Mouse (Mus musculus) c-Kit-positive CD71-positive TER-119-negative erythroid progenitor cells, embryonic 14.5 days (primary cell): ENCODE measurements around the gene Msmo1.

Experiments used
- DNase-seq: peaks from one replicate; pipeline ENCODE4 v3.0.0-alpha.2; 2013; ENCODE audit warnings: low read depth

Msmo1 gene

DNA sequence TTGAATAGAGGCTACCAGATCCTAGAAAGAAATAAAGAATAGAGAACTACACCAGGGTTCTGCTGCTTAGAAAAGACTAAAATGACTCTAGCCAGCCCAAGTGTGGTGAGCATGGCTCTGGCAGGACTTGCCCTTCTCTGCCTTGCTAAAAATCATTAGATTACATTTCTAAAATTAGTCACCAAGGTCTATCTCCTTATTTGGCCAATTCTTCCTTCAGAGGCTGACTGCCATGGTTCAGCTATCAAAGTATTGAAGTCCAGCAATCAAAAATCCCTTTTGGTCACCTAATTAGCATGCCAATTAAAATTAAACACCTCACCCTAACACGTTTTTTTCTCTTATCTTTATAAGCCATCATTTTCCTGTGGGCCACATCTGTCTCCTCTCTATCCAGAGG, 22.0 kb downstream of the Msmo1 start:
- no peak for DNase-seq

GRCm38 (mm10) chr8:64707481-64707880, 26.1 kb downstream of the Msmo1 start:
- no peak for DNase-seq

DNA sequence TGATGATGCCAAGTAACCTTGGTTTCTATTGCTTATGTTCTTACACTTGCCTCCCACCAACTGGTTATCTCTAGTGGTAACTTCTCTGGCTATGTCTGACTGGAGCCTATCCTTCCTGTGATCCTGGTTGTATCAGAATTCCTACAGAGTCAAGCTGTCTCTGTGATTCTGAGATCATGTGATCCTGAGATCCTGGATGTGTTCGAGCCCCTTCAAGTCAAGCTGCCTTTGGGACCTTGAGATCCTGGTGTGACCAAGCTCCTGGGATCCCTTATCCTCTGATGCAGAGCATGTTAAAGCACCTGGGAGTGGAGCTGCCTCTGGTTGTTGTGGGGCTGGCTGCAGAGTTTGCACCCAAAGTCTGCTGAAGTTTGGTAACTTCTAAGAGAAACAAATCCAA, 30.4 kb downstream of the Msmo1 start:
- no peak for DNase-seq

DNA sequence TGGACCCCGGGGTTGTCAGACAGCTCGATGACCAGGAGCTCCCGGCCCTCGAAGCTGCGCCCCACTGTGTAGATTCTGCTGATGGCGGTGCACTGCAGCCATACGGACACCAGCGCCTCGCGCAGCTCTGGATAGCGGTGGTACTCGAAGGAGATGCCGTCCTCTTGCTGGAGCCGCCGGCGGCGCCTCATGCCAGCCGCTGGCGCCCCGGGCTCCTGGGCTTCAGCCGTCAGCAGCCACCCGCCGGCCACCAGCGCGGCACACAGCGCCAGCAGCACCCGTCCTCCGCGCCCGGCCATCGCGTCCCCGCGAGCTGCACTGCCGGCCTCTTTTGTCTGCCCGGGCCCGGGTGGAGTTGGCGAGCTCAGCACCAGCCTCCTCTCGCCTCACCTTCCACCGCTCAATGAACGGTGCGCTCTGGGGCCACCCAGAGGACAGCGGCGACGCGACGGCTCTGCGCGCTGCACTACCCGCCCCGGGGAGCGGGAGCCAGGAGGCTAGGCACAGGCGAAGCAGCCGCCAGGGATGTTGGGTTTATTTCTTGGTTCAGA, 40.9 kb downstream of the Msmo1 start, which contains the start of gene Cpe:
TSS of gene Cpe (minus strand) at position 404 of the 551 bp plus-strand sequence.
- peak; percentile 5 for DNase-seq

- DNase-seq = no peak
Observed at GRCm38 (mm10) chr8:64691591-64692401, 41.8 kb downstream of the Msmo1 start.

- no peak for DNase-seq
Observed at GRCm38 (mm10) chr8:64690845-64691244, 42.7 kb downstream of the Msmo1 start.

DNA sequence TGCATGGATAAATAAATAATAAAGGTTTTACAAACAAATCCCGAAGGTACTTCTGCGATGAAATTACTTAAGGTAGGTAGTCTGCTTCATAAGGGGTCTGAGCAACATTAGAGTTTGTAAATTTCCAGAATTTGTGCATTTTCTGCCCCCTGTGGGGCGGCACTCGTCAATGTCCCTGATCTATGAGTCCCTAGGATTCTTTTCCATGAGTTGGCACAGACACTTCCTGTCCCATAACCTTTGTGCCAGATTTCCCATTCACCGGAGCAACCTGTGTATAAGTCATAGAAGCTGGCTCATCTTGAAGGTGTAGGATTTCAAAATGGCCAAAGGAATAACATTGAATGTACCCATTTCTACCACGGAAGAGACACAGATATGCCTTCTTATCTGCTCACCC, 43.3 kb downstream of the Msmo1 start:
- DNase-seq = no peak

- no peak for DNase-seq
Observed at GRCm38 (mm10) chr8:64688741-64689140, 44.9 kb downstream of the Msmo1 start.

GRCm38 (mm10) chr8:64688161-64688560, 45.4 kb downstream of the Msmo1 start:
- DNase-seq = no peak

GRCm38 (mm10) chr8:64682501-64682900, 51.1 kb downstream of the Msmo1 start:
- no peak for DNase-seq

DNA sequence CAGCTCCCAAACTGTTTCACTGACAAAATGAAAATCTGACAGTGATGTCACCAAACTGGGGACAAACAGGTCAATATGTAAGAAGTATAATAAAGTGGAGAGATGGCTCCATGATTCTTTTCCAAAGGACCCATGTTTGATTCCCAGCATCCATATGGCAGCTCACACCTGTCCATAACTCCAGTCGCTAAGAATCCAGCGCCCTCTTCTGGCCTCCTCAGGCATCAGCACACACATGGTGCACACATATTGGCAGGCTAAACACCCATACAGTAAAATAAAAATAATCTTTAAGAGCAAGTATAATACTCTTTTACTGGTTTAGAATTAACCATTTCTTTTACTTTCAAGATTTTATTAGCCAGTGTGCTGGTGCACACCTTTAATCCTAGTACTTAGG, 57.2 kb downstream of the Msmo1 start:
- no peak for DNase-seq

- no peak for DNase-seq
Observed at GRCm38 (mm10) chr8:64674951-64675585, 58.5 kb downstream of the Msmo1 start.

- no peak for DNase-seq
Observed at GRCm38 (mm10) chr8:64672920-64673319, 60.7 kb downstream of the Msmo1 start.

DNA sequence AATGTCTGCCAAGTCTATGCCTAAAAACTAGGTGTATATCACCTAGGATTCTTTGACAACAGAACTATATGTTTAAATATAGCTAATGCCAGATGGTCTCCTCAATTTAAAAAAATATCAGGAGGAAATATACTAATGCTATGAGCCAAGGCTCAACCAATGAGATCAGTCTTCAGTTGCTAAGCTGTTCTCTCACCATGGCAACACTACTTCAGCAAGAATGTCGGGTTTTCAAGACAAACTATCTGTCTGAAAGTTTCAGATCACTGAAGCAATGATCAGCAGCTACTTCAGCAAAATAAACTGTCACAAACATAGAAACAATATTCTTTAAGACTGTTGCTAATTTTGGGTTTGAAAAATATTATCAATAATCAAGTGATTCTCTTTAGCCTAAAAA, 61.7 kb downstream of the Msmo1 start:
- DNase-seq = no peak
